Mouse (Mus musculus) lung, adult 2 months (tissue): ENCODE measurements around the gene Pla2g2d. TPM values are rescaled to one million over a fixed set of nuclear protein-coding genes. Genes with fewer than 3 reads are reported as not detected.

Experiments used
- DNase-seq: peaks from one replicate; pipeline ENCODE4 v3.0.0; 2022
- H3K4me1 ChIP-seq: fragments of 200-500 bp; 2 replicates; pipeline ENCODE4 v1.6.1; 2011; ENCODE audit warnings: low read length; ENCODE audit not compliant: control insufficient read depth, insufficient read depth
- H3K4me3 ChIP-seq: fragments of 200-500 bp; replicated peaks from 2 replicates; pipeline ENCODE3; 2011; ENCODE audit warnings: low read depth, mild to moderate bottlenecking, control low read depth, low read length; ENCODE audit errors: extremely low read depth
- CTCF ChIP-seq: fragments of 200-500 bp; IDR thresholded peaks from 2 replicates; pipeline ENCODE4 v1.5.1; 2011; ENCODE audit warnings: mild to moderate bottlenecking, low read length, control low read depth; ENCODE audit not compliant: insufficient read depth
- POLR2A ChIP-seq: fragments of 200-500 bp; IDR thresholded peaks from 2 replicates; pipeline ENCODE4 v1.6.1; 2011; ENCODE audit warnings: low read depth, mild to moderate bottlenecking, control low read depth, low read length, borderline replicate concordance; ENCODE audit errors: extremely low read depth
- WGBS: fragments of 180-500 bp; shearing (Covaris S2); methylation state at CpG from one replicate; pipeline ENCODE4 v1.1.7; 2018; 5-methylcytosine and 5-hydroxymethylcytosine counted together
- polyA plus RNA-seq: library from polyadenylated mRNA; depleted of rRNA; stranded (reverse); fragments of >200 nt; gene quantifications from 2 replicates; pipeline ENCODE4 v1.2.3, GENCODE M21; 2012; rRNA removed

Gene Pla2g2d
- polyA plus RNA-seq = 2.5 and 2.6 TPM in 2 replicates

- 78% methylated on average over 6 of the region's 6 CpGs for WGBS
- Histone ChIP-seq H3K4me3 (no peak within 1 kb of the TSS), H3K4me1 (no peaks in the 10 kb centered on the region)
- no peak for TF ChIP-seq POLR2A
- TF ChIP-seq CTCF = no peak
- no peak for DNase-seq
Measured at GRCm38 (mm10) chr4:138775435-138775834, at the start of gene Pla2g2d. Pla2g2d (plus strand) TSS chr4:138775735.

DNA sequence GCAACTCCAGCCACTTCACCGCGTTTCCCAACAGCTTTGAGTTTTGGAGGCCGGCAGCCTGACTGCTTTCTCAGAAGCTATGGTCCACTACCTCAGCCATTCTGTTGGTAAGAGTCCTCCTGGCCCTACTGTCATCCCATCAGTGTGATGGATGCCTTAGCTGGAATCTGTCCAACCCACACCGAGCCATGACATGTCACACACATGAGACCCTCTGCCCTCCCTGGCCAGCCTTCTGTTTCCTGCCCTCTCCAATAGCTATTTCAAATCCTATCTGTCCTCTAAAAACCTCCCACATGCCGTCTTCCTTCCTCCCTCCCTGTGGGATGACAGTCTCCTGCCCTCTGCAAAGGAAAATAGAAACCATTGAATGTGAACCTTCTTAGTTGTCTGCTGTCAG lies 49.8 kb upstream of the Pla2g2d start:
- no peak overlapping the region for H3K4me3 ChIP-seq
- 54% methylated on average over 5 of the region's 5 CpGs for WGBS
- TF ChIP-seq POLR2A (no peak), CTCF (no peak)
- peaks cover 7% of the 10 kb centered on the region for H3K4me1 ChIP-seq
- DNase-seq = no peak

DNA sequence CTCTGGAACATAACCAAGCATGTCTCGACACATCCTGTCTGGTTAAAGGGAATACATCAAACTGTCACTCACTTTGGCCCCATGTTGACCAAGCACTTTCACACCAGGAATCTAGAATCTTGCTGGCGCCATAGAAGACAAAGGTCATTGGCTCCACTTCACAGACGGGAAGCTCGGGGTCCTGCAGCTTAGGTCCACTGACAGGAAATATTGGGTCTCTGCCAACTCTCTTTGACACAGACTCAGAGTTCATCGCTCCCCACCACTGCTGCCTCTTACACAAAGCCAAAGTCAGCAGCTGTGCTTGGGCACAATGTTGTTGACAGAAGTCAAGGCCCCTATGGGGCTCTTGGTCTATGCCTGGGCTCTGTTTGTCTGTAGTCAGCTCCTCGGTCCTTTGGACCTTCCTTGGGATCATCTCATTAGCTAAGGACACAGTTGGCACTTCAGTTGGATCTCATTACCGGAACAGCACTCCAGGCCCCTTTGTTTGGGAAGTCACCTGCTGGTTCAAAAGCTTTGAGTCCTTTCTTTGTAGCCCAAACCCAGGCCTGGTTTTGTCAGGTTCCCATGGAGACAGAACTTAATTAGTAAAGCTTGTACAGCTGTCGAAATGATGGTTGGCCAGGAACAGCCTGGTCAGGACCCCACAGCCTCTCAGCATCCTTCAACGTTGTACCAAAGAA lies 46.4 kb upstream of the Pla2g2d start:
- TF ChIP-seq CTCF (no peak), POLR2A (no peak)
- DNase-seq = no peak
- Histone ChIP-seq H3K4me3 (no peak overlapping the region), H3K4me1 (peaks cover 7% of the 10 kb centered on the region)
- 34% methylated on average over 9 of the region's 9 CpGs for WGBS

DNA sequence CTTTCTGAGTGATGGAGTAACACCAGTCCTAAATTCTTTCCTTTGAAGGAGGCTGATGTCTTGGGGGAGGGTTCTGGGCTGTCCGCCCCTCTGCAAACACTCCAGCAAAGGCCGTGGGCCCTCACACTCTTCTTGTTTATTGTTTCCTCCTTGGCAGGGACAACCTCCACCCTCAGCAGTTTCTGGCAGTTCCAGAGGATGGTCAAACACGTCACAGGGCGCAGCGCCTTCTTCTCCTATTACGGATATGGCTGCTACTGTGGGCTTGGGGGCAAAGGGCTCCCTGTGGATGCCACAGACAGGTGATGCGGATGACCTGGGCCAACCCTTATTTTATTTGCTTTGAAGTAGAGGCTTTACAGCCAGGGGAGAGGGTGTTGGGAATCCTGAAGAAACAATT lies 41.4 kb upstream of the Pla2g2d start:
- 69% methylated on average over 7 of the region's 7 CpGs for WGBS
- H3K4me1 ChIP-seq = peaks cover 4% of the 10 kb centered on the region; the same call in 1 of the 2 replicates
- no peak for DNase-seq
- TF ChIP-seq POLR2A (no peak), CTCF (no peak)
- H3K4me3 ChIP-seq = no peak overlapping the region

- Histone ChIP-seq H3K4me3 (no peak overlapping the region), H3K4me1 (peaks cover 4% of the 10 kb centered on the region; the same call in 1 of the 2 replicates)
- no peak for TF ChIP-seq CTCF
- TF ChIP-seq POLR2A = no peak
- 90% methylated on average over 4 of the region's 4 CpGs for WGBS
- DNase-seq = no peak
Measured at GRCm38 (mm10) chr4:138734863-138735262, 40.7 kb upstream of the Pla2g2d start.

DNA sequence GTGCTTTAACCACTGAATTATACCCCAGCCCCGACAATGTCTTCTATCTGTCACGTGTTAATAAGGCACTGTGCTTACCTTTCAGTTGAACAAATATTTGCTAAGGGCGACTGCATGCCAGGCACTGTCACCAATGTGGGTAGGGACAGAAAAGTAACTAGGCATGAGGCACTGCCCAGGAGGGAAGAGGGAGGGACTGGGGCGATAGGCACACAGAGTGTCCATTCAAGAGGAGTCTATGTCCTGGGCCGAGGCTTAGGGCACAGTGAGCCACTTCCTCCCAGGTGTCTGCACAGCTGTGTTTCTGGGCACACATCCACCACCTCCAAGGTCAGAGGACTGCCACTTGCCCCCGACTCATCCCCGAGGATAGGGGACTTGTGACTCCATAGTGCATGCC lies 38.5 kb upstream of the Pla2g2d start, which contains the start of gene Ubxn10:
Gene Ubxn10 (minus strand): TSS at position 137 of the 400 bp plus-strand sequence.
- no peak within 1 kb of the TSS for H3K4me3 ChIP-seq
- peak; percentile 7; the same call in 1 of the 2 replicates for TF ChIP-seq POLR2A
- TF ChIP-seq CTCF = no peak
- DNase-seq = peak; percentile 51
- WGBS = 38% methylated on average over 7 of the region's 7 CpGs
- H3K4me1 ChIP-seq = peaks cover 4% of the 10 kb centered on the region; the same call in 1 of the 2 replicates

DNA sequence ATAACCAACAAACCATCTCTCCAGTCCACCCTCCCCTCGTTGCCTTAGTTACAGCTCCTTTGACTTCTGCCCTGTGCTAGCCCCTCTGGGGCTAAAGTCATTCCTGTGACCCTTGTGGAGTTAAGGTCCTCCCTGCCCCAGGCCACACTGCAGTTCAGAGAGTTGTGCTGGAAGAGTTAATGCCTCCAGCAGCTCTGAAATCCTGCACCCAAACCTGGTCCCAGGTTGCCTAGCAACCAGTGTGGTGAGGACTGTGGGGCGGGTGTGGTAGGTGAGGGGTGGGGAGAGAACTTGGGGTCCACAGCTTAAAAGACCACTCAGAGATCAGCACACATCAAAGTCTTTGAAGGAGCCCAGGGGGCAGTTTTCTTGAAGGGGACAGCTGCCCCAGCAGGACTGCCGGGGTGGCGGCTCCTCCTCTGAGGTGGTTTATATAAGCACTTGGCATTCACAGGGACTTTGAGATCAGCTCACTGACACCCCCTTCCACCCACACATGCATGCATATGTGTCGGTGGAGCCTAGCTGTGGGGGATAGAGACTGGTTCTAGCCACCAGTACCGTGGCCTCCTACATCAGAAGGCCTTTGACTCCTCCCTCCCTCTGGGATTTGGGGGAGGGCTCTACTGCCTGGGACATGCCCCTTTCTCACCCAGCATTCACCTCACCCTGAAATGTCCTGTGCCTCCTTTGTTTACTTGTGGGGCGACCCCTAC lies 36.2 kb upstream of the Pla2g2d start:
- TF ChIP-seq POLR2A (no peak), CTCF (no peak)
- no peak overlapping the region for H3K4me3 ChIP-seq
- WGBS = 43% methylated on average over 7 of the region's 7 CpGs
- DNase-seq = no peak
- peaks cover 4% of the 10 kb centered on the region; the same call in 1 of the 2 replicates for H3K4me1 ChIP-seq

- no peak for TF ChIP-seq POLR2A
- TF ChIP-seq CTCF = no peak
Measured at GRCm38 (mm10) chr4:138745884-138746283, 29.7 kb upstream of the Pla2g2d start.

DNA sequence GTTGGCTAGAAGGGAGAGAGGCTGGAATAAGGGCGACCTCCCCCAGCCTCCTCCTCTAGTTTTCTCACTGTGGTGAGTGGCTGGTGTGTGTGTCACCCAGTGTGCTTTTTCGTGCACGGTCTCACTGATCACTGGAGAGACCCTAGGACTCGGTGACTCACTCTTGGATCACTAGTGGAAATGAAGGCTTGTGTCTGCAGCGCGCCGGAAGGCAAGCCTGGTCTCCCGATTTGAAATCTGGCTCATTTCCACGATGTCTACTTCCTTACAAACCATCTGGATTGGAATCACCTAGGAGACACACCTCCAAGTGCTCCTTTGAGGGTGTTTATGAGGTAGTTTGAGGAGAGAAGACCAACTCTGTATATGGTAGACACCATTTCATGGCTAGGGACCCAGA lies 28.7 kb upstream of the Pla2g2d start:
- H3K4me1 ChIP-seq = 0 out of 2 replicates have a peak, but pooled peaks cover 2% of the 10 kb centered on the region
- 75% methylated on average over 9 of the region's 9 CpGs for WGBS
- no peak overlapping the region for H3K4me3 ChIP-seq
- TF ChIP-seq POLR2A (no peak), CTCF (no peak)
- no peak for DNase-seq

More at GRCm38 (mm10) chr4:138745884-138746283, 29.7 kb upstream of the Pla2g2d start:
- 63% methylated on average over 4 of the region's 4 CpGs for WGBS
- no peak for DNase-seq
- Histone ChIP-seq H3K4me3 (no peak overlapping the region), H3K4me1 (0 out of 2 replicates have a peak, but pooled peaks cover 2% of the 10 kb centered on the region)

DNA sequence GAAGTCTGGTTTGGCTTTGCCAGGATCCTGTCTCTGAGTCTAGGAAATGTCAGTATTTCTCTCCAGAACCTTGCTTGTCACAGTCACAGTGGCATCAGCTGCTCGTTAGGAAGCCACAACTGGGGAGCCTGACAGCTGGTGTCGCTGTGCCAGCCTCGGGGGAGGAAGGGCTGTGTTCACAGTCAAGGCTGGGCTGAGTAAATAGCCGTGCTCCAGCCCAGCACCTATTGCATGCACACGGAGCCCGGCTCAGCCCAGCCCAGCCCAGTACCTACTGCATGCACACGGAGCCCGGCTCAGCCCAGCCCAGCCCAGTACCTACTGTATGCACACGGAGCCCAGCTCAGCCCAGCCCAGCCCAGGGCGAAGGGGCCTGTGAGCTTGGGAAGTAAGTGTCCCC lies 27.7 kb upstream of the Pla2g2d start:
- 23% methylated on average over 10 of the region's 10 CpGs for WGBS
- Histone ChIP-seq H3K4me3 (no peak overlapping the region), H3K4me1 (0 out of 2 replicates have a peak, but pooled peaks cover 2% of the 10 kb centered on the region)
- no peak for TF ChIP-seq CTCF
- TF ChIP-seq POLR2A = no peak
- no peak for DNase-seq
